Mouse (Mus musculus) CD8-positive naive resting alpha-beta T cell, adult 2 months (primary cell): ENCODE measurements around the gene Timp3.

ENCODE experiments used
- DNase-seq, 2 experiments: peaks; one replicate each; pipeline ENCODE4 v3.0.0; 2022; ENCODE audit warnings: low read depth in 2 of 2, low spot score in 2 of 2

The Timp3 gene

GRCm38 (mm10) chr10:86381922-86382260, 81.7 kb downstream of the Timp3 start:
- no peak for DNase-seq

- no peak for DNase-seq
Observed at GRCm38 (mm10) chr10:86384655-86385054, 84.5 kb downstream of the Timp3 start.

- no peak for DNase-seq
Observed at GRCm38 (mm10) chr10:86385656-86386055, 85.5 kb downstream of the Timp3 start.

- no peak for DNase-seq
Observed at GRCm38 (mm10) chr10:86386232-86386631, 86.1 kb downstream of the Timp3 start.

GRCm38 (mm10) chr10:86387821-86388440, 87.8 kb downstream of the Timp3 start:
- DNase-seq: no peak

GRCm38 (mm10) chr10:86388803-86389202, 88.6 kb downstream of the Timp3 start:
- no peak for DNase-seq

GRCm38 (mm10) chr10:86389357-86389756, 89.2 kb downstream of the Timp3 start:
- no peak for DNase-seq

- DNase-seq: no peak
Observed at GRCm38 (mm10) chr10:86389913-86390312, 89.7 kb downstream of the Timp3 start.

GRCm38 (mm10) chr10:86392399-86392798, 92.2 kb downstream of the Timp3 start:
- DNase-seq: no peak

- no peak for DNase-seq
Observed at GRCm38 (mm10) chr10:86397577-86398346, 97.6 kb downstream of the Timp3 start.

GRCm38 (mm10) chr10:86398347-86398720, 98.2 kb downstream of the Timp3 start:
- no peak for DNase-seq
